Mouse (Mus musculus) central nervous system, embryonic 11.5 days (tissue): Measurements from ENCODE around the gene Gm10720. TPM values are rescaled to one million over a fixed set of nuclear protein-coding genes. Genes with fewer than 3 reads are reported as not detected.

Experiments
- polyA plus RNA-seq: library from polyadenylated mRNA; depleted of rRNA; stranded (reverse); fragments of >200 nt; gene quantifications from 2 replicates; pipeline ENCODE4 v1.2.3, GENCODE M21; 2012; rRNA removed

The Gm10720 gene
- polyA plus RNA-seq = not detected in 2 replicates

DNA sequence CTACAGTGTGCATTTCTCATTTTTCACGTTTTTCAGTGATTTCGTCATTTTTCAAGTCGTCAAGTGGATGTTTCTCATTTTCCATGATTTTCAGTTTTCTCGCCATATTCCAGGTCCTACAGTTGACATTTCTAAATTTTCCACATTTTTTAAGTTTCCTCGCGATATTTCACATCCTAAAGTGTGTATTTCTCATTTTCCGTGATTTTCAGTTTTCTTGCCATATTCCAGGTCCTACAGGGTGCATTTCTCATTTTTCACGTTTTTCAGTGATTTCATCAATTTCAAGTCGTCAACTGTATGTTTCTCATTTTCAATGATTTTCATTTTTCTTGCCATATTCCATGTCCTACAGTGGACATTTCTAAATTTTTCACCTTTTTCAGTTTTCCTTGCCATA, at the start of gene Gm10720:
Gene Gm10720, plus strand, starts transcription at position 301 of the 400 bp plus-strand sequence.

DNA sequence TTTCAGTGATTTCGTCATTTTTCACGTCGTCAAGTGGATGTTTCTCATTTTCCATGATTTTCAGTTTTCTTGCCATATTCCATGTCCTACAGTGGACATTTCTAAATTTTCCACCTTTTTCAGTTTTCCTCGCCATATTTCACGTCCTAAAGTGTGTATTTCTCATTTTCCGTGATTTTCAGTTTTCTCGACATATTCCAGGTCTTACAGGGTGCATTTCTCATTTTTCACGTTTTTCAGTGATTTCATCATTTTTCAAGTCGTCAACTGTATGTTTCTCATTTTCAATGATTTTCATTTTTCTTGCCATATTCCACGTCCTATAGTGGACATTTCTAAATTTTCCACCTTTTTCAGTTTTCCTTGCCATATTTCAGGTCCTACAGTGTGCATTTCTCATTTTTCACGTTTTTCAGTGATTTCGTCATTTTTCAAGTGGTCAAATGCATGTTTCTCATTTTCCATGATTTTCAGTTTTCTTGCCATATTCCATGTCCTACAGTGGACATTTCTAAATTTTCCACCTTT, 14.9 kb upstream of the Gm10720 start, which contains the start of gene Gm10722:
Gene Gm10722, plus strand, starts transcription at position 478 of the 528 bp plus-strand sequence.

DNA sequence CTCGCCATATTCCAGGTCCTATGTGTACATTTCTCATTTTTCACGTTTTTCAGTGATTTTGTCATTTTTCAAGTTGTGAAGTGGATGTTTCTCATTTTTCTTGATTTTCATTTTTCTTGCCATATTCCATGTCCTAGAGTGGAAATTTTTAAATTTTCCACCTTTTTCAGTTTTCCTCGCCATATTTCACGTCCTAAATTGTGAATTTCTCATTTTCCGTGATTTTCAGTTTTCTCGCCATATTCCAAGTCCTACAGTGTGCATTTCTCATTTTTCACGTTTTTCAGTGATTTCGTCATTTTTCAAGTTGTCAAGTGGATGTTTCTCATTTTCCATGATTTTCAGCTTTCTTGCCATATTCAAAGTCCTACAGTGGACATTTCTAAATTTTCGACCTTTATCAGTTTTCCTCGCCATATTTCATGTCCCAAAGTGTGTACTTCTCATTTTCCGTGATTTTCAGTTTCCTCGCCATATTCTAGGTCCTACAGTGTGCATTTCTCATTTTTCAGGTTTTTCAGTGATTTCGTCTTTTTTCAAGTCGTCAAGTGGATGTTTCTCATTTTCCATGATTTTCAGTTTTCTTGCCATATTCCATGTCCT, 12.6 kb upstream of the Gm10720 start, which contains the start of gene Gm11168:
Gene Gm11168, plus strand, starts transcription at position 553 of the 603 bp plus-strand sequence.

DNA sequence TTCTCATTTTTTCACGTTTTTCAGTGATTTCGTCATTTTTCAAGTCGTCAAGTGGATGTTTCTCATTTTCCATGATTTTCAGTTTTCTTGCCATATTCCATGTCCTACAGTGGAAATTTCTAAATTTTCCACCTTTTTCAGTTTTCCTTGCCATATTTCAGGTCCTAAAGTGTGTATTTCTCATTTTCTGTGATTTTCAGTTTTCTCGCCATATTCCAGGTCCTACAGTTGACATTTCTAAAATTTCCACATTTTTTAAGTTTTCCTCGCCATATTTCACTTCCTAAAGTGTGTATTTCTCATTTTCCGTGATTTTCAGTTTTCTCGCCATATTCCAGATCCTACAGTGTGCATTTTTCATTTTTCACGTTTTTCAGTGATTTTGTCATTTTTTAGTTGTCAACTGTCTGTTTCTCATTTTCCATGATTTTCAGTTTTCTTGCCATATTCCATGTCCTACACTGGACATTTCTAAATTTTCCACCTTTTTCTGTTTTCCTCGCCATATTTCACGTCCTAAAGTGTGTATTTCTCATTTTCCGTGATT, 2.6 kb upstream of the Gm10720 start, which contains the start of gene Gm10721:
Gene Gm10721, plus strand, starts transcription at position 408 of the 547 bp plus-strand sequence.

DNA sequence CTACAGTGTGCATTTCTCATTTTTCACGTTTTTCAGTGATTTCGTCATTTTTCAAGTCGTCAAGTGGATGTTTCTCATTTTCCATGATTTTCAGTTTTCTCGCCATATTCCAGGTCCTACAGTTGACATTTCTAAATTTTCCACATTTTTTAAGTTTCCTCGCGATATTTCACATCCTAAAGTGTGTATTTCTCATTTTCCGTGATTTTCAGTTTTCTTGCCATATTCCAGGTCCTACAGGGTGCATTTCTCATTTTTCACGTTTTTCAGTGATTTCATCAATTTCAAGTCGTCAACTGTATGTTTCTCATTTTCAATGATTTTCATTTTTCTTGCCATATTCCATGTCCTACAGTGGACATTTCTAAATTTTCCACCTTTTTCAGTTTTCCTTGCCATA, 1.7 kb downstream of the Gm10720 start, which contains the start of gene Gm10719:
Gene Gm10719, plus strand, starts transcription at position 301 of the 400 bp plus-strand sequence.

DNA sequence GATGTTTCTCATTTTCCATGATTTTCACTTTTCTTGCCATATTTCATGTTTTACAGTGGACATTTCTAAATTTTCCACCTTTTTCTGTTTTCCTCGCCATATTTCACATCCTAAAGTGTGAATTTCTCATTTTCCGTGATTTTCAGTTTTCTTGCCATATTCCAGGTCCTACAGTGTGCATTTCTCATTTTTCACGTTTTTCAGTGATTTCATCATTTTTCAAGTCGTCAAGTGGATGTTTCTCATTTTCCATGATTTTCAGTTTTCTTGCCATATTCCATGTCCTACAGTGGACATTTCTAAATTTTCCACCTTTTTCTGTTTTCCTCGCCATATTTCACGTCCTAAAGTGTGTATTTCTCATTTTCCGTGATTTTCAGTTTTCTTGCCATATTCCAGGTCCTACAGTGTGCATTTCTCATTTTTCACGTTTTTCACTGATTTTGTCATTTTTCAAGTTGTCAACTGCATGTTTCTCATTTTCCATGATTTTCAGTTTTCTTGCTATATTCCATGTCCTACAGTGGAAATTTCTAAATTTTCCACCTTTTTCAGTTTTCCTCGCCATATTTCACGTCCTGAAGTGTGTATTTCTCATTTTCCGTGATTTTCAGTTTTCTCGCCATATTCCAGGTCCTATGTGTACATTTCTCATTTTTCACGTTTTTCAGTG, 8.0 kb downstream of the Gm10720 start, which contains the start of gene Gm10718:
Gene Gm10718, plus strand, starts transcription at position 236 of the 673 bp plus-strand sequence.

DNA sequence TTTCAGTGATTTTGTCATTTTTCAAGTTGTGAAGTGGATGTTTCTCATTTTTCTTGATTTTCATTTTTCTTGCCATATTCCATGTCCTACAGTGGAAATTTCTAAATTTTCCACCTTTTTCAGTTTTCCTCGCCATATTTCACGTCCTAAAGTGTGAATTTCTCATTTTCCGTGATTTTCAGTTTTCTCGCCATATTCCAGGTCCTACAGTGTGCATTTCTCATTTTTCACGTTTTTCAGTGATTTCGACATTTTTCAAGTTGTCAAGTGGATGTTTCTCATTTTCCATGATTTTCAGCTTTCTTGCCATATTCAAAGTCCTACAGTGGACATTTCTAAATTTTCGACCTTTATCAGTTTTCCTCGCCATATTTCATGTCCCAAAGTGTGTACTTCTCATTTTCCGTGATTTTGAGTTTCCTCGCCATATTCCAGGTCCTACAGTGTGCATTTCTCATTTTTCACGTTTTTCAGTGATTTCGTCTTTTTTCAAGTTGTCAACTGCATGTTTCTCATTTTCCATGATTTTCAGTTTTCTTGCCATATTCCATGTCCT, 9.5 kb downstream of the Gm10720 start, which contains the start of gene Gm10717:
Gene Gm10717, plus strand, starts transcription at position 506 of the 556 bp plus-strand sequence.

DNA sequence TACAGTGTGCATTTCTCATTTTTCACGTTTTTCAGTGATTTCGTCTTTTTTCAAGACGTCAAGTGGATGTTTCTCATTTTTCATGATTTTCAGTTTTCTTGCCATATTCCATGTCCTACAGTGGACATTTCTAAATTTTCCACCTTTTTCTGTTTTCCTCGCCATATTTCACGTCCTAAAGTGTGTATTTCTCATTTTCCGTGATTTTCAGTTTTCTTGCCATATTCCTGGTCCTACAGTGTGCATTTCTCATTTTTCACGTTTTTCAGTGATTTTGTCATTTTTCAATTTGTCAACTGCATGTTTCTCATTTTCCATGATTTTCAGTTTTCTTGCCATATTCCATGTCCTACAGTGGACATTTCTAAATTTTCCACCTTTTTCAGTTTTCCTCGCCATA, 18.8 kb downstream of the Gm10720 start, which contains the start of gene Gm17535:
Gene Gm17535, plus strand, starts transcription at position 301 of the 400 bp plus-strand sequence.

DNA sequence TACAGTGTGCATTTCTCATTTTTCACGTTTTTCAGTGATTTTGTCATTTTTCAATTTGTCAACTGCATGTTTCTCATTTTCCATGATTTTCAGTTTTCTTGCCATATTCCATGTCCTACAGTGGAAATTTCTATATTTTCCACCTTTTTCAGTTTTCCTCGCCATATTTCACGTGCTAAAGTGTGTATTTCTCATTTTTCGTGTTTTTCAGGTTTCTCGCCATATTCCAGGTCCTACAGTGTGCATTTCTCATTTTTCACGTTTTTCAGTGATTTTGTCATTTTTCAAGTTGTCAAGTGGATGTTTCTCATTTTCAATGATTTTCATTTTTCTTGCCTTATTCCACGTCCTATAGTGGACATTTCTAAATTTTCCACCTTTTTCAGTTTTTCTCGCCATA, 21.1 kb downstream of the Gm10720 start, which contains the start of gene Gm10715:
Gene Gm10715, plus strand, starts transcription at position 301 of the 400 bp plus-strand sequence.

Other genes starting within 250 kb of the Gm10720 start
- gene Gm10722, start 14.7 kb upstream of the Gm10720 start, polyA plus RNA-seq = not detected in 2 replicates
- gene Gm11168, start 12.3 kb upstream of the Gm10720 start, polyA plus RNA-seq = not detected in 2 replicates
- gene Gm10721, start 2.5 kb upstream of the Gm10720 start, polyA plus RNA-seq = 0.10 TPM in 1 of 2 replicates, not detected in the other
- gene Gm10719, start 1.8 kb downstream of the Gm10720 start, polyA plus RNA-seq = 0.14 TPM in 1 of 2 replicates, not detected in the other
- gene Gm10718, start 7.9 kb downstream of the Gm10720 start, polyA plus RNA-seq = 0.41 TPM in 1 of 2 replicates, not detected in the other
- not detected in 2 replicates for gene Gm10717, start 9.8 kb downstream of the Gm10720 start, polyA plus RNA-seq
- not detected in 2 replicates for gene Gm17535, start 18.9 kb downstream of the Gm10720 start, polyA plus RNA-seq
- not detected in 2 replicates for gene Gm10715, start 21.2 kb downstream of the Gm10720 start, polyA plus RNA-seq